Mouse (Mus musculus): ENCODE measurements at regions not wholly inside any gene's neighbourhood (a gene's known extent, or its start where the extent isn't known, plus 50 kb on each side); places are given as distances from the start of the nearest gene placed in this dataset.

DNA sequence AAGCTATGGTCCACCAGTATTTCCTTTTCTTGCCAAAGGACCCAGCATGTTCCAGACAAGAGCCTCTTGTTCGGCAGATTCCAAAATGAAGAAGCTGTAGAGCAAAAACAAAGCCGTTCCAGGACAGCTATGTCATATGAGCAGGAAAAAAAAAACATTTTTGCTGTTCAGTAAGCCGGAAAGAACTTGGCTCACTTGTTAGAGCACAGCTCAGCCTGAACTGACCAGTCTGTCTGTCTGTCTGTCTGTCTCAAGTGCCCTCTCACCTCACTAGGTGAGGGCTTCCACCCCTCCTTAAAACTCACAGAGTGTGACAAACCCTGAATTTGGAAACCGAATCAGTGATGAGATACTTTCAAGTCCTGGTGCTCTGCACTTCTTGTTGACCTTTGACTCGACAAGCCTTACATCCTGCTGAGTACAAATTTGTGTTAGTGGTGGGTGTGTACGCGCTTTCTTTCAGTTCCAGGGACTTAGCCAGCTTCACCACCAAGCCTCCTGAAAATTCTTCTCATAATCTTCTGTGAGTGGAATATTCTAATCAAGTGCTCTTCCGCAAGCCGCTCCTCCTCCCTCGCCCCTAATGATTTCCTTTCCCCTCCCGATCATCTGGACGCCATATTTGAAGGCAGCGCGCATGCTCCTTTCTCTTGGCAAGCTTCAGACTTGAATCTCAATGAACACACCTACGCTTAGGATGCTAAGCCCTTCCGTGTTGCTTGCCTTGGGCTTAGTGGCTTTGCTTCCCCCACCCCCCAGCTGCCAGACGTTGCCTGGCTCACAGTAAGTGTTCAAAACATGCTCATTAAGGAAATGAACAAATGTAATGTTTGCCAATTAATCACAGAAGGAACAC, 560.9 kb downstream of the Tox3 start:
- H3K27ac ChIP-seq (ENCODE audit: insufficient read depth, low read length), result no peak overlapping the region
- DNase-seq (ENCODE audit: low read depth in 1 of 2, low spot score in 2 of 2), result no peak
- 79% methylated on average over 17 of the region's 17 CpGs for WGBS

DNA sequence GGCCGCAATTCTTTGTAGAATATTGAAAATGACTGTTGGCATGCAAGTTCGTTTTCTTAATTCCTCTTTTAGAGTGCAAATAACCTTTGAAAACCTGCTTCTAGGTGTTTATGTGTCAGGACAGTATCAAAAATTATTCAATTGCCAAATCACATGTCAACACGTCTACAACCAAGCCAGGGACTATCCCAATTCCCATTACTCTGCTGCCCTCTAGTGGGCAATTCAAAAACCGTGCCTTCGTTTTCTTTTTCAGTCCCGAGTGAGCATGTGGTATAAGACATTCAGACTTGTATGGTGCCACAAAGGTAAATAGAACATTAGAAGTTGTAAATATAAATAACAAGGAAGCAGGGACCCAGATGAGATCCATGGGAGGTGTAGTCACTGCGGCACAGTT, 563.1 kb downstream of the Tox3 start:
- no peaks in the 10 kb centered on the region for H3K4me1 ChIP-seq (ENCODE audit: control insufficient read depth, insufficient read depth, insufficient read length)
- no peak for DNase-seq (ENCODE audit: low read depth in 1 of 2, low spot score in 2 of 2)
- TF ChIP-seq POLR2A (IDR thresholded peaks at IDR 0.05; ENCODE audit: low read depth, low read length), result no peak
- peak; percentile 19; the same call in 1 of the 2 replicates for TF ChIP-seq CTCF (IDR thresholded peaks at IDR 0.05; ENCODE audit: extremely low read depth, insufficient read depth, insufficient read length, insufficient replicate concordance)
- no peaks in the 10 kb centered on the region for H3K27me3 ChIP-seq (ENCODE audit: control insufficient read depth, insufficient read depth, low read length)
- 17% methylated on average over 7 of the region's 7 CpGs for WGBS
- no peak overlapping the region for H3K4me3 ChIP-seq (ENCODE audit: extremely low read depth, insufficient read depth, insufficient read length)
- H3K27ac ChIP-seq (ENCODE audit: insufficient read depth, low read length), result no peak overlapping the region
- H3K36me3 ChIP-seq (ENCODE audit: control insufficient read depth, insufficient read depth, low read length), result no peaks in the 10 kb centered on the region

More for the DNA sequence above, 560.9 kb downstream of the Tox3 start:
- no peaks in the 10 kb centered on the region for H3K36me3 ChIP-seq (ENCODE audit: control insufficient read depth, insufficient read depth, low read length)
- TF ChIP-seq CTCF (IDR thresholded peaks at IDR 0.05; ENCODE audit: extremely low read depth, insufficient read depth, insufficient read length, insufficient replicate concordance) (no peak), POLR2A (IDR thresholded peaks at IDR 0.05; ENCODE audit: low read depth, low read length) (no peak)
- no peak overlapping the region for H3K4me3 ChIP-seq (ENCODE audit: extremely low read depth, insufficient read depth, insufficient read length)
- no peaks in the 10 kb centered on the region for H3K4me1 ChIP-seq (ENCODE audit: control insufficient read depth, insufficient read depth, insufficient read length)
- H3K27me3 ChIP-seq (ENCODE audit: control insufficient read depth, insufficient read depth, low read length), result no peaks in the 10 kb centered on the region

DNA sequence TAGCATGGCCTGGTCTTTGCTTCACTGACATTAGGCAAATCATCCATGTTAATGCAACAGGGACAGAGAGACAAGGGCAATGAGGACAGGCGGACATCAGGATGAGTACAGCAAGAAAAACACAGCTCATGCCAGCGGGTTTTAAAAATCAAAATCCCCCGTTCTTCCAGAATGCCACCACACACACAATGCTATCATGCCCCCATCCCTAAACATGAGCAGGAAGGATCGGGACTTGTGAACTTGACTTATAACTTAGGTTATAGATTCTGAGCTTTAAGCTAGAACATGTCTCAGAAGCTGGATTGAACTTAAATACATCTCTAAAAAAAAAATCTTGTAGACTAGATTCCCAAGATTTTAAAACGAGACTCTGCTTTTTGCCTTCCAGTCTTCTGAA, 564.8 kb downstream of the Tox3 start:
- H3K4me3 ChIP-seq (ENCODE audit: extremely low read depth, insufficient read depth, insufficient read length), result no peak overlapping the region
- no peak overlapping the region for H3K27ac ChIP-seq (ENCODE audit: insufficient read depth, low read length)
- H3K4me1 ChIP-seq (ENCODE audit: control insufficient read depth, insufficient read depth, insufficient read length), result no peaks in the 10 kb centered on the region
- TF ChIP-seq CTCF (IDR thresholded peaks at IDR 0.05; ENCODE audit: extremely low read depth, insufficient read depth, insufficient read length, insufficient replicate concordance) (no peak), POLR2A (IDR thresholded peaks at IDR 0.05; ENCODE audit: low read depth, low read length) (no peak)
- no peak for DNase-seq (ENCODE audit: low read depth in 1 of 2, low spot score in 2 of 2)
- WGBS, result 81% methylated on average over 5 of the region's 5 CpGs
- H3K36me3 ChIP-seq (ENCODE audit: control insufficient read depth, insufficient read depth, low read length), result no peaks in the 10 kb centered on the region
- H3K27me3 ChIP-seq (ENCODE audit: control insufficient read depth, insufficient read depth, low read length), result no peaks in the 10 kb centered on the region

DNA sequence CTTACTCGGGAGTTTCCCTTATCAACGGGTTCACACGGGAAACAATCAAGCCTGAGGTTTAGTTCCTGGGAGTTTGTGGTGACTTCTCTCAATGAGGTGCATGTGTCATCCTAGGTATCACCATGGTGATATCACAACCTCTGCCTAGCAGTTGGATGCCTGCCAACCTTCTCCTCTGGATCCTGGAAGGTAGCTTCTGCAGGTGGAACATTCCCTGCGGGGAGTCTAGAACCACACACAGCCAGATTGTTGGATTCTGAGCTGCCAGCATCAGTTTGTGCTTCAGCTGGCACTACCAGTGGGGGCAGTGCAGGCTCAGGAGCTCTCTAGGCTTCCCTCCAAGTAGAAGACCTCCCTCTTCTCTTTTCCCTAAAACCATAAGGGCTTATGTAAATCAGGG, 581.8 kb downstream of the Tox3 start:
- H3K4me3 ChIP-seq (ENCODE audit: extremely low read depth, insufficient read depth, insufficient read length), result no peak overlapping the region
- H3K36me3 ChIP-seq (ENCODE audit: control insufficient read depth, insufficient read depth, low read length), result no peaks in the 10 kb centered on the region
- TF ChIP-seq POLR2A (IDR thresholded peaks at IDR 0.05; ENCODE audit: low read depth, low read length), result no peak
- TF ChIP-seq CTCF (IDR thresholded peaks at IDR 0.05; ENCODE audit: extremely low read depth, insufficient read depth, insufficient read length, insufficient replicate concordance), result no peak
- H3K27ac ChIP-seq (ENCODE audit: insufficient read depth, low read length), result no peak overlapping the region
- no peaks in the 10 kb centered on the region for H3K27me3 ChIP-seq (ENCODE audit: control insufficient read depth, insufficient read depth, low read length)
- no peaks in the 10 kb centered on the region for H3K4me1 ChIP-seq (ENCODE audit: control insufficient read depth, insufficient read depth, insufficient read length)
- no peak for DNase-seq (ENCODE audit: low read depth in 1 of 2, low spot score in 2 of 2)
- WGBS, result 62% methylated on average over 4 of the region's 4 CpGs

DNA sequence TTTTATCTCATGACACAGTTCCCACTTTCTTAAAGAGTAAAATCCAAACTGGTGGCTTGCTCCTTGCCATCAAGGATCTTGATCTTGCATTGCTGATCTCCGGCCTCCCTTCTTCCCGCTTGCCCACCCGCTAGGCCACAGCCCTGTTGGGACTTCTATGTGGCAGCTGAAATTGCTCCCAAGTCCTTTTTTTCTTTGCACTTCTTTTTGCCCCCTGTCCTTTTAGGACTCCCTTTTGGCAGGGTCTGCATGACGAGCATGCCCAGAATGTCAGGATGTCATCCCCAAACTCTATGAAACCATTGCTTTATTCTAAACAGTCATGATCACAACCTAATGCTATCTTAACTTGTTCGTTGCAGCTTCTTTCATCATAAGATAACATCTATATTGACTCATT, 588.6 kb downstream of the Tox3 start:
- Histone ChIP-seq H3K4me3 (ENCODE audit: extremely low read depth, insufficient read depth, insufficient read length) (no peak overlapping the region), H3K36me3 (ENCODE audit: control insufficient read depth, insufficient read depth, low read length) (no peaks in the 10 kb centered on the region), H3K4me1 (ENCODE audit: control insufficient read depth, insufficient read depth, insufficient read length) (no peaks in the 10 kb centered on the region), H3K27ac (ENCODE audit: insufficient read depth, low read length) (no peak overlapping the region), H3K27me3 (ENCODE audit: control insufficient read depth, insufficient read depth, low read length) (no peaks in the 10 kb centered on the region)
- TF ChIP-seq CTCF (IDR thresholded peaks at IDR 0.05; ENCODE audit: extremely low read depth, insufficient read depth, insufficient read length, insufficient replicate concordance) (no peak), POLR2A (IDR thresholded peaks at IDR 0.05; ENCODE audit: low read depth, low read length) (no peak)
- 87% methylated on average over 5 of the region's 5 CpGs for WGBS
- DNase-seq (ENCODE audit: low read depth in 1 of 2, low spot score in 2 of 2), result no peak

DNA sequence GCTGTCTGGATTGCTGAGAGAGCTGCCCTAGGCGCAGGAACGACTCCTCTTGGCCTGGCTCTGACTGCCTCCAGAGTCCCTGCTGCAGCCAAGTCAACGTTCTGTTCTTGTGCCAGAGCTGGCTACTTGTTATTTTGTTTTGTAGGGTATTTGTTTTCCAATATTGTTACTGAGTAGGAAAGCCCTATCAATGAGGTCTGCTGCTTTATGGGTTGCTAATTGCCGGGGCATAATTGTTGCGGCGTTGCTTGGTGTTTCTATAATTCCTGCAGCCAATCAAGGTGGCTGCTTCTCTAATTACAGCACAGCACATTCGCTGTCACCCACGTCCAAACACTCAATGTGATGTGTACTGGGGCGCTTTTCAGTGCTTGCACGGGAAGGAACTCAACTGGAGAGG, 589.4 kb downstream of the Tox3 start:
- Histone ChIP-seq H3K36me3 (ENCODE audit: control insufficient read depth, insufficient read depth, low read length) (no peaks in the 10 kb centered on the region), H3K4me1 (ENCODE audit: control insufficient read depth, insufficient read depth, insufficient read length) (no peaks in the 10 kb centered on the region), H3K27me3 (ENCODE audit: control insufficient read depth, insufficient read depth, low read length) (no peaks in the 10 kb centered on the region), H3K27ac (ENCODE audit: insufficient read depth, low read length) (no peak overlapping the region), H3K4me3 (ENCODE audit: extremely low read depth, insufficient read depth, insufficient read length) (no peak overlapping the region)
- no peak for DNase-seq (ENCODE audit: low read depth in 1 of 2, low spot score in 2 of 2)
- 80% methylated on average over 10 of the region's 10 CpGs for WGBS
- TF ChIP-seq POLR2A (IDR thresholded peaks at IDR 0.05; ENCODE audit: low read depth, low read length) (no peak), CTCF (IDR thresholded peaks at IDR 0.05; ENCODE audit: extremely low read depth, insufficient read depth, insufficient read length, insufficient replicate concordance) (no peak)

DNA sequence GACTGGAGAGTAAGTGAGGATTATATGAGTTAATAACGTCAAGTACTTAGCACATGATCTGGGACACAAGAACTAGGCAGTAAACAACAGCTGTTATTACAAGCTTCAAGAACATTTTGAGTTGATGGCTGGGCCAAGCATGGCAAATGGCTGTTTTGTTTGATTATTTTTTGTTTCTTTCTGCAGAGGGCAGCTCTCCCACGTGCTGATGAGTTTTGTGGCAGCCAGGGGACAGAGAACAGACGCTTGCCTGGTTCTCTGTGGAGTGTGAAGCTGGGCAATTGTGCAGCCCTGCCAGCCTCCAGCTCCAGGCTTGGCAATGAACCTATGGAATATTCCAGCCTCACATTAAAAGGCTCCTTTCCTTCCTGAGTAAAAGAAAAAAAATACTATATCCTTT, 592.2 kb downstream of the Tox3 start:
- Histone ChIP-seq H3K4me3 (ENCODE audit: extremely low read depth, insufficient read depth, insufficient read length) (no peak overlapping the region), H3K27me3 (ENCODE audit: control insufficient read depth, insufficient read depth, low read length) (no peaks in the 10 kb centered on the region), H3K27ac (ENCODE audit: insufficient read depth, low read length) (no peak overlapping the region), H3K36me3 (ENCODE audit: control insufficient read depth, insufficient read depth, low read length) (no peaks in the 10 kb centered on the region), H3K4me1 (ENCODE audit: control insufficient read depth, insufficient read depth, insufficient read length) (no peaks in the 10 kb centered on the region)
- no peak for DNase-seq (ENCODE audit: low read depth in 1 of 2, low spot score in 2 of 2)
- TF ChIP-seq POLR2A (IDR thresholded peaks at IDR 0.05; ENCODE audit: low read depth, low read length) (no peak), CTCF (IDR thresholded peaks at IDR 0.05; ENCODE audit: extremely low read depth, insufficient read depth, insufficient read length, insufficient replicate concordance) (no peak)
- 50% methylated on average over 3 of the region's 3 CpGs for WGBS
